Mouse (Mus musculus) lung, adult 2 months (tissue): ENCODE results near the gene Lgi4. TPM values are rescaled to one million over a fixed set of nuclear protein-coding genes. Genes with fewer than 3 reads are reported as not detected.
A peak's percentile ranks its signal among the peaks of the same experiment; 100 is the strongest.

Experiments
- DNase-seq: peaks from one replicate; pipeline ENCODE4 v3.0.0; 2022
- H3K4me1 ChIP-seq: fragments of 200-500 bp; 2 replicates; pipeline ENCODE4 v1.6.1; 2011; ENCODE audit warnings: low read length; ENCODE audit not compliant: control insufficient read depth, insufficient read depth
- H3K4me3 ChIP-seq: fragments of 200-500 bp; replicated peaks from 2 replicates; pipeline ENCODE3; 2011; ENCODE audit warnings: low read depth, mild to moderate bottlenecking, control low read depth, low read length; ENCODE audit errors: extremely low read depth
- CTCF ChIP-seq: fragments of 200-500 bp; IDR thresholded peaks from 2 replicates; pipeline ENCODE4 v1.5.1; 2011; ENCODE audit warnings: mild to moderate bottlenecking, low read length, control low read depth; ENCODE audit not compliant: insufficient read depth
- POLR2A ChIP-seq: fragments of 200-500 bp; IDR thresholded peaks from 2 replicates; pipeline ENCODE4 v1.6.1; 2011; ENCODE audit warnings: low read depth, mild to moderate bottlenecking, control low read depth, low read length, borderline replicate concordance; ENCODE audit errors: extremely low read depth
- WGBS: fragments of 180-500 bp; shearing (Covaris S2); methylation state at CpG from one replicate; pipeline ENCODE4 v1.1.7; 2018; 5-methylcytosine and 5-hydroxymethylcytosine counted together
- polyA plus RNA-seq: library from polyadenylated mRNA; depleted of rRNA; stranded (reverse); fragments of >200 nt; gene quantifications from 2 replicates; pipeline ENCODE4 v1.2.3, GENCODE M21; 2012; rRNA removed

The Lgi4 gene
- 6.8 TPM in 2 replicates for polyA plus RNA-seq

GRCm38 (mm10) chr7:31059108-31059507, at the start of gene Lgi4:
Gene Lgi4, plus strand, starts transcription at chr7:31059342.
- Histone ChIP-seq H3K4me1 (no peaks in the 10 kb centered on the region), H3K4me3 (no peak within 1 kb of the TSS)
- 5% methylated on average over 2 of the region's 2 CpGs for WGBS
- TF ChIP-seq POLR2A (no peak), CTCF (peak; percentile 90)
- peak; percentile 82 for DNase-seq

GRCm38 (mm10) chr7:31012971-31013370, 46.2 kb upstream of the Lgi4 start:
- 69% methylated on average over 5 of the region's 5 CpGs for WGBS
- no peak for DNase-seq
- Histone ChIP-seq H3K4me3 (no peak overlapping the region), H3K4me1 (peaks cover 4% of the 10 kb centered on the region; the same call in 1 of the 2 replicates)
- TF ChIP-seq CTCF, result no peak
- TF ChIP-seq POLR2A, result no peak

- no peak for TF ChIP-seq CTCF
- TF ChIP-seq POLR2A, result no peak
- 36% methylated on average over 10 of the region's 10 CpGs for WGBS
- no peaks in the 10 kb centered on the region for H3K4me1 ChIP-seq
- H3K4me3 ChIP-seq, result no peak overlapping the region
- DNase-seq, result no peak
Observed at GRCm38 (mm10) chr7:31017104-31017901, 41.8 kb upstream of the Lgi4 start.

- H3K4me1 ChIP-seq, result peaks cover 1% of the 10 kb centered on the region
- H3K4me3 ChIP-seq, result no peak overlapping the region
- DNase-seq, result no peak
- TF ChIP-seq POLR2A, result no peak
- TF ChIP-seq CTCF, result no peak
- 65% methylated on average over 8 of the region's 8 CpGs for WGBS
Observed at GRCm38 (mm10) chr7:31028609-31029008, 30.5 kb upstream of the Lgi4 start.

DNA sequence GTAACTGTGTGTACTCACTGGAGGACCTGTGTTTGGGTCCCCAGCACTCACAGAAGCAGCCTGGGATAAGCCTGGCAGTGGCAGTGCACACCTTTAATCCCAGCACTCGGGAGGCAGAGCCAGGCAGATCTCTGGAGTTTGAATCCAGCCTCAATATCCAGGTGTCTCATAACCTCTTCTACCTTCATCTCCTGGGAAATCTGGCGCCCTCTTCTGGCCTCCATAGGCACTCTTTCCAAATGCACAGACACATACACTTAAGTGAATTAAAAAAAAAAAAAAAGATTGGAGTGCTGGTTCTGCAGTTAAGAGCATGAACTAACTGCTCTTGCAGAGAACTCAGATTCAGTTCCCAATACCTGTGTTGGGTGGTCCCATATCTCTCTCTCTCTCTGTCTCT, 28.4 kb upstream of the Lgi4 start:
- peaks cover 6% of the 10 kb centered on the region for H3K4me1 ChIP-seq
- H3K4me3 ChIP-seq, result no peak overlapping the region
- WGBS, result 79% methylated on average over 2 of the region's 2 CpGs
- no peak for DNase-seq
- TF ChIP-seq POLR2A (no peak), CTCF (no peak)

DNA sequence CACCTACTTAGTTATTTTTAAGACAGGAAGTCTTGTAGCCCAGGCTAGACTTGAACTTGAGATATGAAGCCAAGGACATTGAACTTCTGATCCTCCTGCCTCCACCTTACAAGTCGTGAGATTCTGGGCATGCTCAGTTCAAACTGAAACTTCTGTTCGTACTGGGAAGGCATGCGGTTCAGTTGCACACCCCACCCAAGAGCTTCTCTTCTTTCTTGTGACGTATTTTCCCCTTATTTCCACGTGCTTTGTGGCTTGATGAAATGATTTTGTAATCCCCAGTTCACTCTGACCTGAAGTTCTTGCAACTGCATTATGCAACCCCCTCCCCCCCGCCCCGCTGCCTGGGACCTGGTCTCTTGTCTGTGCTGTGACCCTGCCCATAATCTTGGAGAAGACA, 27.4 kb upstream of the Lgi4 start:
- no peak for TF ChIP-seq POLR2A
- TF ChIP-seq CTCF, result no peak
- Histone ChIP-seq H3K4me1 (peaks cover 6% of the 10 kb centered on the region), H3K4me3 (no peak overlapping the region)
- 76% methylated on average over 7 of the region's 7 CpGs for WGBS
- no peak for DNase-seq

DNA sequence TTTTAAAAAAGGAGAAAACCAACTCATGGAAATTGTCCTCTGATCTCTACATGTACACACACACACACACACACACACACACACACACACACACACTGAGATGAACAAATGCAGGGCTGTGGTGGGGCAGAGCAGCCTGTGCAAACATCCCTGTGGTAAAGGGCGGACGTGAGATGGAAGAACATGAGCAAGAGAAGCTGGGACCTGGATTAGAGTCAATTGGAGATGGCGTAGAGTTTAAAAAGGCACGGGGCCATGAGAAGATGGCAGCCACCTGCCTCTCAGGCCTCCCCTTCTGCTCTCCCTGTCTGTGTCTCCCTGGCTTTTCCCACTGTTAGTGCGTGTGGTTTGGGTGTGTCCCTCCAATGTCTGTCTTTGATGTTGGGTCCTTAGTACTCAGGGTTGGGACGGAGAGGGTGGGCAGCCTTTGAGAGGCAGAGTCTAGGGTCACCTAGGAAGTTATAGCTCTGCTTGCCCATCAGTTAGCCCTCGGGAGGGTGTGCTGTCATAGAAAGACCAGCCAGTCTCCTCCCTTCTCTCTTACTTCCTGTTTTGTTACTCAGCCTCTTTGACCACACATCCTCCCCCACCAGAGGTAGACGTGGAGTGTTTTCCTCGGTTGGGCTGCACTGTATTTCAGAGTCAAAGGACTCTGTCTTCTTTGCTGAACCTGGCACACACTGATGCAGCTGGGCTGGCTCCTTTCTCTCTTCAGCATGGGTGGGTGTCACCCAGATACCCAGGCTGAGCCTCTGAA, 25.6 kb upstream of the Lgi4 start:
- no peak overlapping the region for H3K4me3 ChIP-seq
- no peak for DNase-seq
- H3K4me1 ChIP-seq, result peaks cover 6% of the 10 kb centered on the region
- 37% methylated on average over 9 of the region's 9 CpGs for WGBS
- TF ChIP-seq POLR2A, result 0 out of 2 replicates have a peak, but pooled peaks have one; percentile 8
- TF ChIP-seq CTCF, result no peak

GRCm38 (mm10) chr7:31034789-31035188, 24.4 kb upstream of the Lgi4 start:
- H3K4me1 ChIP-seq, result peaks cover 6% of the 10 kb centered on the region
- H3K4me3 ChIP-seq, result no peak overlapping the region
- TF ChIP-seq CTCF (peak; percentile 30; the same call in 1 of the 2 replicates), POLR2A (no peak)
- DNase-seq, result no peak
- 55% methylated on average over 11 of the region's 11 CpGs for WGBS

DNA sequence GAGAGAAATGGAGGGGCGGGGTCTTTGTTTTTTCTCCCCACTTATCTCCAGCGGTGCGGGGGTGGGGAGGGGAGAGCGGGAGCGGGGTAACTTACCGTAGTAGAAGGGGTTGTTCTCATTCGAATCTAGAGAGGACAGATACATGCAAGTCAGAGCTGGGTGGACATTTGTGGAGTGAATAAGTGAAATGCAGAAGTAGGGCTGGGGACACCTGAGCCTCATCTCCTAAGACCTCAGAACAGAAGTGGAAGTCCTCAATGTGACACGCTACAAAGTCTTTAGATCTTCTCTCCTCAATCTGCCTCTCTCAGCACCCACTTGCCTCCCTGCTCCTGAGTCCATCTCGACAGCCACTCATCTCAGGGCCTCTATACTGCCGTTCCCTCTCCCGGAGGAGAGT, 23.9 kb upstream of the Lgi4 start:
- WGBS, result 82% methylated on average over 11 of the region's 11 CpGs
- Histone ChIP-seq H3K4me1 (peaks cover 6% of the 10 kb centered on the region), H3K4me3 (no peak overlapping the region)
- DNase-seq, result no peak
- no peak for TF ChIP-seq POLR2A
- no peak for TF ChIP-seq CTCF

DNA sequence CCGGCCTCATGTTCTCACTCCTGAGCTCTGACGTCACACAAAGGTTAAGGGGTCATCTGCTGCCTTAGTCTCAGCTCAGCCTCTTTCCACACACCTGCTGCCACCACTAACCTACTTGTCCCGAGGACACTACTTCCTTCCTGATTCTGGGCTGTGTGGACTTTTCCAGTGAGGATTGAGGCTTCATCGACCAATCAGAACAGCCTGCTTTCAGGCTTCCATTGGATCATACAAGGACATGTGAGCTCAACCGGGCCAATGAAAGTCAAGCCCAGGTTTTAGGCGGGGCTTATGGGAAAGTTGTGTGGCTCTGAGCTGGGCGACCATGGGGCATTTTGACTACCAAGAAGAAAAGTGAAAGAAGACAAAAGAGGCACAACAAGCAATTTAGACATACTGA, 22.2 kb upstream of the Lgi4 start:
- Histone ChIP-seq H3K4me3 (no peak overlapping the region), H3K4me1 (peaks cover 8% of the 10 kb centered on the region)
- TF ChIP-seq POLR2A (no peak), CTCF (no peak)
- WGBS, result 71% methylated on average over 7 of the region's 7 CpGs
- DNase-seq, result no peak
